Mouse (Mus musculus): ENCODE data around the gene Smg6. TPM values are rescaled to one million over a fixed set of nuclear protein-coding genes. Genes with fewer than 3 reads are reported as not detected.

The Smg6 gene
- polyA plus RNA-seq, 1 experiment: 25.3 TPM

DNA sequence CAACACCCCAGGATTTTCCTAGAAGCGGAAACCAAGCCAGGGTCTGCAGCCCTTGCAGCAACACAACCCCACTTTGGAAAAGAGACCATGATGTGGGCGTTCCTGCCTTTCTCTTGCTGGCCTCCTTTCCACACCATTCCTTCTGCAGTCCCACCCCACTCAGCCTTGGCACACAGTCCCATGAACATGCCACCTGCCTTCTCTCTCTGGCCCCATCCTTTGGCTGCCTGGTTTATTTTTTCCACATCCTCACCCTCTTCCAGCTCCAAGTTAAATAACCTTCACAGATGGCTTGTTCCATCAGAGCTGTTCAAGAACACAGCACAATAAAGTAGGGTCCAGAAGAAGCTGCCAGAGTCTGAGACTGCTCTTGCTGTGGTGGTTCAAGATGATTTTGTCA lies 193.7 kb downstream of the Smg6 start:
- Histone ChIP-seq H3K36me3 (ENCODE audit: control insufficient read depth, insufficient read depth, low read length, poor library complexity, severe bottlenecking) (no peaks in the 10 kb centered on the region; the same call in 1 of the 2 replicates), H3K27ac (ENCODE audit: insufficient read depth, low read length) (no peak overlapping the region), H3K9me3 (replicated peaks; ENCODE audit: control insufficient read depth, insufficient read depth, low read length, poor library complexity, severe bottlenecking) (no peaks in the 10 kb centered on the region), H3K27me3 (ENCODE audit: control insufficient read depth, insufficient read depth, low read length, poor library complexity, severe bottlenecking) (no peaks in the 10 kb centered on the region), H3K4me3 (ENCODE audit: low read depth, low read length) (no peak overlapping the region), H3K9ac (ENCODE audit: low read depth, poor library complexity, severe bottlenecking) (no peak overlapping the region), H3K4me1 (ENCODE audit: control insufficient read depth, insufficient read depth, low read length) (no peaks in the 10 kb centered on the region)
- TF ChIP-seq EP300 (IDR thresholded peaks at IDR 0.05; ENCODE audit: insufficient read depth, low read depth, low read length) (no peak), CTCF (IDR thresholded peaks at IDR 0.05; ENCODE audit: low read depth, low read length) (no peak), POLR2A (IDR thresholded peaks at IDR 0.05; ENCODE audit: insufficient read depth, low read length) (no peak)

DNA sequence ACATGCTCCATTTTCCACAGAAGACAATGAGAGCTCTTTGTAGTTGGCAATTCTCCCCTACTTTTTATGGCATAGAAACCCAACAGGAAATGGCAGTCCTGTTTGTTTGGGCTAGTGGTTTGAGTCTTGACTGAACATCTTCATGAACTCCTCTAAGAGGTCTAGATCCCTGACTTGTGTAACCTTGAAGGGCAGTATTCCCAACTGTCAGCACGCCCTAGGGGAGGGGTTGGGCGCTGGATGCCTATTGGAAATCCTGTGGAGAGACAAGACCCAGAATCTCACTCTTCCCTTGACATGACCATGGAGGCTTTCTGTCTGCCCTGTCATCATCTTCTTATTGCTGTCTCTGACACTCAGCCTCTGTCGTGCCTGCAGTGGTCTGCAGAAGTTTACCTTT lies 194.2 kb downstream of the Smg6 start:
- H3K4me3 ChIP-seq (ENCODE audit: low read depth, low read length): no peak overlapping the region
- no peaks in the 10 kb centered on the region for H3K4me1 ChIP-seq (ENCODE audit: control insufficient read depth, insufficient read depth, low read length)
- no peak overlapping the region for H3K27ac ChIP-seq (ENCODE audit: insufficient read depth, low read length)
- no peak overlapping the region for H3K9ac ChIP-seq (ENCODE audit: low read depth, poor library complexity, severe bottlenecking)
- TF ChIP-seq POLR2A (IDR thresholded peaks at IDR 0.05; ENCODE audit: insufficient read depth, low read length) (no peak), CTCF (IDR thresholded peaks at IDR 0.05; ENCODE audit: low read depth, low read length) (no peak), EP300 (IDR thresholded peaks at IDR 0.05; ENCODE audit: insufficient read depth, low read depth, low read length) (no peak)
- no peaks in the 10 kb centered on the region for H3K9me3 ChIP-seq (replicated peaks; ENCODE audit: control insufficient read depth, insufficient read depth, low read length, poor library complexity, severe bottlenecking)
- H3K36me3 ChIP-seq (ENCODE audit: control insufficient read depth, insufficient read depth, low read length, poor library complexity, severe bottlenecking): no peaks in the 10 kb centered on the region; the same call in 1 of the 2 replicates
- H3K27me3 ChIP-seq (ENCODE audit: control insufficient read depth, insufficient read depth, low read length, poor library complexity, severe bottlenecking): no peaks in the 10 kb centered on the region

DNA sequence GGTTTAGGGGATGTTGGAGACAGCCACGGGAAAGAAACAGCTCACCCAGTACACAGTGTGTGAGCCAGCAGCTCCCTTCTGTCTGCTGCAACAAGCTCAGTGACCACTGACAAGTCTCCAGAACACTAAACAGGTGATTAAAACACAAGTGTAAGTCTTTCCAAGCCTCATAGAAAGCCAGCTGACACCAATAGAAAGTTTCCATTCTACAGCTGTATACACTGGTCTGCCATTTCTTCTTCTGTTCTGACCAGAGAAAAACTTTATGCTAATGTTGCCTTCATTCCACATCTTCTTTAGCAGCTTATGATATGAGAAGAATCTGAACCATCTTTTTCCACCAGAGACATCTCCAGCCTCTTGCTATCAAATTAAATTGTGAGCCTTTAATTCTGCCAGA lies 195.7 kb downstream of the Smg6 start:
- H3K27ac ChIP-seq (ENCODE audit: insufficient read depth, low read length): no peak overlapping the region
- H3K4me1 ChIP-seq (ENCODE audit: control insufficient read depth, insufficient read depth, low read length): no peaks in the 10 kb centered on the region
- H3K4me3 ChIP-seq (ENCODE audit: low read depth, low read length): no peak overlapping the region
- no peaks in the 10 kb centered on the region for H3K9me3 ChIP-seq (replicated peaks; ENCODE audit: control insufficient read depth, insufficient read depth, low read length, poor library complexity, severe bottlenecking)
- H3K27me3 ChIP-seq (ENCODE audit: control insufficient read depth, insufficient read depth, low read length, poor library complexity, severe bottlenecking): no peaks in the 10 kb centered on the region
- no peak for TF ChIP-seq EP300 (IDR thresholded peaks at IDR 0.05; ENCODE audit: insufficient read depth, low read depth, low read length)
- TF ChIP-seq POLR2A (IDR thresholded peaks at IDR 0.05; ENCODE audit: insufficient read depth, low read length): no peak
- TF ChIP-seq CTCF (IDR thresholded peaks at IDR 0.05; ENCODE audit: low read depth, low read length): no peak
- H3K9ac ChIP-seq (ENCODE audit: low read depth, poor library complexity, severe bottlenecking): no peak overlapping the region
- no peaks in the 10 kb centered on the region; the same call in 1 of the 2 replicates for H3K36me3 ChIP-seq (ENCODE audit: control insufficient read depth, insufficient read depth, low read length, poor library complexity, severe bottlenecking)

DNA sequence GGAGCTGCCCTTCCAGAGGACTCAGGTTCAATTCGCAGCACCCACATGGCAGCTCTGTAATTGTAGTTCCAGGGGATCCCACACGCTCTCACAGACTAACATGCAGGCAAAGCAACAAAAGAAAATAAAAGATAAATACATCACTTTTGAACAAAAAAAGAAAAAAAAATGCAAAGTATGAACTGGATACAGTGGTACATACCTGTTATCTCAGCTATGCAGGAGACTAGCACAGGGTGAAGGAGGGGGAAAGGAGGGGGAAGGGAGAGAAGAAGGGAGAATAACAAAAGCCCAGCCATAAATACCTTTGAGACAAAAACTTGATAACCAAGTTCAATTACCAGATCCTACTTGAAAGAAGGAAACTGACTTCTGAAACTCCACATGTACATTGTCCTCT lies 198.8 kb downstream of the Smg6 start:
- no peak for TF ChIP-seq POLR2A (IDR thresholded peaks at IDR 0.05; ENCODE audit: insufficient read depth, low read length)
- no peak for TF ChIP-seq CTCF (IDR thresholded peaks at IDR 0.05; ENCODE audit: low read depth, low read length)
- no peak for TF ChIP-seq EP300 (IDR thresholded peaks at IDR 0.05; ENCODE audit: insufficient read depth, low read depth, low read length)
- H3K4me3 ChIP-seq (ENCODE audit: low read depth, low read length): no peak overlapping the region
- no peaks in the 10 kb centered on the region; the same call in 1 of the 2 replicates for H3K36me3 ChIP-seq (ENCODE audit: control insufficient read depth, insufficient read depth, low read length, poor library complexity, severe bottlenecking)
- no peaks in the 10 kb centered on the region for H3K4me1 ChIP-seq (ENCODE audit: control insufficient read depth, insufficient read depth, low read length)
- H3K27ac ChIP-seq (ENCODE audit: insufficient read depth, low read length): no peak overlapping the region
- no peaks in the 10 kb centered on the region for H3K9me3 ChIP-seq (replicated peaks; ENCODE audit: control insufficient read depth, insufficient read depth, low read length, poor library complexity, severe bottlenecking)
- no peaks in the 10 kb centered on the region for H3K27me3 ChIP-seq (ENCODE audit: control insufficient read depth, insufficient read depth, low read length, poor library complexity, severe bottlenecking)
- no peak overlapping the region for H3K9ac ChIP-seq (ENCODE audit: low read depth, poor library complexity, severe bottlenecking)

DNA sequence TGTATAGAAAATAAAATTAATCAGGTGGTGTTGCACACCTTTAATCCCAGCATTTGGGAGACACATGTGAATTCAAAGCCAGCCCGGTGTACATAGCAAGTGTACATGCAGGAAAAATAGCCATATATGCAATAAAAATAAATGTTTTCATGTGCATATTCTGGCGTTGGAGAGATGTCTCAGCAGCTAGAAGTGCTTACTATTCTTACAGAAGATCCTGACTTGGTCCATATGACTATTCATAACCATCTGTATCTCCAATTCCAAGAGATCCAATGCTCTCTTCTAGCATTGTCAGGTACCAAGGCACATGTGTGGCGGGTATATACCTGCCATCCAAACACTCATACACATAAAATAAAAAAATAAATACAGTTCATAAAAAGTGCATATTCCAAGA lies 200.8 kb downstream of the Smg6 start:
- H3K27ac ChIP-seq (ENCODE audit: insufficient read depth, low read length): no peak overlapping the region
- H3K4me1 ChIP-seq (ENCODE audit: control insufficient read depth, insufficient read depth, low read length): no peaks in the 10 kb centered on the region
- H3K4me3 ChIP-seq (ENCODE audit: low read depth, low read length): no peak overlapping the region
- H3K36me3 ChIP-seq (ENCODE audit: control insufficient read depth, insufficient read depth, low read length, poor library complexity, severe bottlenecking): no peaks in the 10 kb centered on the region; the same call in 1 of the 2 replicates
- H3K9ac ChIP-seq (ENCODE audit: low read depth, poor library complexity, severe bottlenecking): no peak overlapping the region
- H3K9me3 ChIP-seq (replicated peaks; ENCODE audit: control insufficient read depth, insufficient read depth, low read length, poor library complexity, severe bottlenecking): no peaks in the 10 kb centered on the region
- TF ChIP-seq CTCF (IDR thresholded peaks at IDR 0.05; ENCODE audit: low read depth, low read length): no peak
- TF ChIP-seq EP300 (IDR thresholded peaks at IDR 0.05; ENCODE audit: insufficient read depth, low read depth, low read length): no peak
- TF ChIP-seq POLR2A (IDR thresholded peaks at IDR 0.05; ENCODE audit: insufficient read depth, low read length): no peak
- no peaks in the 10 kb centered on the region for H3K27me3 ChIP-seq (ENCODE audit: control insufficient read depth, insufficient read depth, low read length, poor library complexity, severe bottlenecking)

DNA sequence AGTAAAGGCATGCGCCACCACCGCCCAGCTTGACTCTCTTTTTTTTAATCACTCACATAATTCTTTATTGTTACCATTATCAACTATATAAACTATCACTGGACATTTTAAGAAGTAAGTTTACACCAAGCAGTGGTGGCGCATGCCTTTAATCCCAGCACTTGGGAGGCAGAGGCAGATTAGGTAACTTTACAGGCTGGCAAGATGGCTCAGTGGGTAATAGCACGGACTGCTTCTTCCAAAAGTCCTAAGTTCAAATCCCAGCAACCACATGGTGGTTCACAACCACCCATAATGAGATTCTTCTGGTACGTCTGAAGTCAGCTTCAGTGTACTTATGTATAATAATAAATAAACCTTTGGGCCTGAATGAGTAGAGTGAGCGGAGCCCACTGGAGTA lies 203.9 kb downstream of the Smg6 start:
- Histone ChIP-seq H3K27ac (ENCODE audit: insufficient read depth, low read length) (no peak overlapping the region), H3K9ac (ENCODE audit: low read depth, poor library complexity, severe bottlenecking) (no peak overlapping the region), H3K4me3 (ENCODE audit: low read depth, low read length) (no peak overlapping the region), H3K9me3 (replicated peaks; ENCODE audit: control insufficient read depth, insufficient read depth, low read length, poor library complexity, severe bottlenecking) (no peaks in the 10 kb centered on the region), H3K4me1 (ENCODE audit: control insufficient read depth, insufficient read depth, low read length) (no peaks in the 10 kb centered on the region), H3K27me3 (ENCODE audit: control insufficient read depth, insufficient read depth, low read length, poor library complexity, severe bottlenecking) (no peaks in the 10 kb centered on the region), H3K36me3 (ENCODE audit: control insufficient read depth, insufficient read depth, low read length, poor library complexity, severe bottlenecking) (no peaks in the 10 kb centered on the region)
- TF ChIP-seq POLR2A (IDR thresholded peaks at IDR 0.05; ENCODE audit: insufficient read depth, low read length) (no peak), CTCF (IDR thresholded peaks at IDR 0.05; ENCODE audit: low read depth, low read length) (no peak), EP300 (IDR thresholded peaks at IDR 0.05; ENCODE audit: insufficient read depth, low read depth, low read length) (no peak)

All from ES-Bruce4 (cell line).